Mouse (Mus musculus): Measurements from ENCODE around the gene Sirt3.

Sirt3 gene

GRCm38 (mm10) chr7:140847755-140848580, 34.1 kb downstream of the Sirt3 start, which contains the start of gene Odf3:
Gene Odf3, plus strand, starts transcription at chr7:140847805.
- DNase-seq = peak; percentile 39 to 43

GRCm38 (mm10) chr7:140846676-140847075, 35.4 kb downstream of the Sirt3 start:
- DNase-seq = no peak

GRCm38 (mm10) chr7:140845683-140846082, 36.4 kb downstream of the Sirt3 start:
- no peak for DNase-seq

GRCm38 (mm10) chr7:140844905-140845665, 37.0 kb downstream of the Sirt3 start, which contains the start of gene Scgb1c1:
Gene Scgb1c1, plus strand, starts transcription at chr7:140845547.
- peak; percentile 96 to 98 for DNase-seq

- no peak for DNase-seq
These were observed 38.3 kb downstream of the Sirt3 start for GRCm38 (mm10) chr7:140843806-140844205.

GRCm38 (mm10) chr7:140840750-140841735, 41.1 kb downstream of the Sirt3 start:
- DNase-seq = peak in 1 of 2 experiments; percentile 3

GRCm38 (mm10) chr7:140839556-140839955, 42.6 kb downstream of the Sirt3 start:
- no peak for DNase-seq

GRCm38 (mm10) chr7:140836243-140837115, 45.6 kb downstream of the Sirt3 start:
- DNase-seq = peak in 1 of 2 experiments; percentile 1

GRCm38 (mm10) chr7:140835758-140836087, 46.4 kb downstream of the Sirt3 start:
- no peak for DNase-seq

- DNase-seq = peak in 1 of 2 experiments; percentile 5
These were observed 46.9 kb downstream of the Sirt3 start, which contains the start of gene Urah for GRCm38 (mm10) chr7:140834968-140835757. Gene Urah, plus strand, starts transcription at chr7:140835018.

- no peak for DNase-seq
These were observed 48.8 kb downstream of the Sirt3 start for GRCm38 (mm10) chr7:140833341-140833740.

GRCm38 (mm10) chr7:140831447-140831846, 50.7 kb downstream of the Sirt3 start:
- DNase-seq = no peak

- DNase-seq = peak; percentile 36 to 62
These were observed 53.8 kb downstream of the Sirt3 start for GRCm38 (mm10) chr7:140828171-140828881.

- no peak for DNase-seq
These were observed 59.4 kb downstream of the Sirt3 start for GRCm38 (mm10) chr7:140822731-140823130.

- DNase-seq = peak; percentile 43 to 65
These were observed 60.3 kb downstream of the Sirt3 start, which contains the start of gene Zfp941 for GRCm38 (mm10) chr7:140821653-140822329. Gene Zfp941, minus strand, starts transcription at chr7:140822178.

GRCm38 (mm10) chr7:140821305-140821652, 60.8 kb downstream of the Sirt3 start:
- no peak for DNase-seq

- DNase-seq = no peak
These were observed 61.9 kb downstream of the Sirt3 start for GRCm38 (mm10) chr7:140820173-140820572.

All from kidney, postnatal 4 days (tissue).